Mouse (Mus musculus): ENCODE measurements around the gene Kcnma1. TPM values are rescaled to one million over a fixed set of nuclear protein-coding genes. Genes with fewer than 3 reads are reported as not detected.

Gene Kcnma1
- polyA plus RNA-seq, 1 experiment from 2014 or later, result 6.0 TPM

GRCm38 (mm10) chr14:23896036-23896435 is 118.3 kb downstream of the Kcnma1 start:
- Histone ChIP-seq H3K4me3 (ENCODE audit: low read length) (no peak overlapping the region), H3K4me2 (ENCODE audit: low read depth, low read length) (no peak overlapping the region), H3K9ac (ENCODE audit: low read depth, low read length) (no peak overlapping the region), H3K9me3 (ENCODE audit: control insufficient read depth, low read length) (no peaks in the 10 kb centered on the region), H3K4me1 (ENCODE audit: control insufficient read depth, insufficient read depth, low read length) (no peaks in the 10 kb centered on the region), H3K27ac (ENCODE audit: low read length) (no peak overlapping the region), H3K36me3 (ENCODE audit: control insufficient read depth, insufficient read depth, low read length) (no peaks in the 10 kb centered on the region), H3K27me3 (replicated peaks; ENCODE audit: control insufficient read depth, insufficient read depth, low read length) (no peaks in the 10 kb centered on the region)
- no peak for ATAC-seq
- WGBS, result 73% methylated on average over 3 of the region's 3 CpGs

DNA sequence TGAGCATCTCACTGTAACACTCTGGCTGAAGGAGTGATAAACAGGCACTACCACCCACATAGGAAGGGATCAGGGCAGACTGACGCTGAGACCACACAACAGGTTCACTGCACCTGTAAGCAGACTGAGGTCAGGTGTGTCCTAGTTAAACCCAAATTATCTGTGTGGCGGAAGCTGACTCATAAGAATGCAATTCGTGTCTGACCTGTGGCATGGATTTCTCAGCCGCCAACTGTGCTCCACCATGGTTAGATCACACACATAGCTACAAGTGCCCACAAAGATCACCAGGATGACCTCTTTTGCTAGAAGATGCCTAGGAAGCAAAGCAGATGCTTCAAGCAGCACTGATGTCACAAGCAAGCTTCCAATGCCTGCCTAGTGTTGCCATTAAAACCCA is 128.2 kb downstream of the Kcnma1 start:
- Histone ChIP-seq H3K27ac (ENCODE audit: low read length) (no peak overlapping the region), H3K9ac (ENCODE audit: low read depth, low read length) (no peak overlapping the region), H3K4me1 (ENCODE audit: control insufficient read depth, insufficient read depth, low read length) (peaks cover 3% of the 10 kb centered on the region; the same call in 1 of the 2 replicates), H3K27me3 (replicated peaks; ENCODE audit: control insufficient read depth, insufficient read depth, low read length) (no peaks in the 10 kb centered on the region), H3K9me3 (ENCODE audit: control insufficient read depth, low read length) (no peaks in the 10 kb centered on the region), H3K4me3 (ENCODE audit: low read length) (no peak overlapping the region), H3K36me3 (ENCODE audit: control insufficient read depth, insufficient read depth, low read length) (no peaks in the 10 kb centered on the region), H3K4me2 (ENCODE audit: low read depth, low read length) (no peak overlapping the region)
- ATAC-seq, result no peak
- WGBS, result 73% methylated on average over 4 of the region's 4 CpGs

- H3K4me2 ChIP-seq (ENCODE audit: low read depth, low read length), result no peak overlapping the region
- 32% methylated on average over 6 of the region's 6 CpGs for WGBS
- H3K27me3 ChIP-seq (replicated peaks; ENCODE audit: control insufficient read depth, insufficient read depth, low read length), result no peaks in the 10 kb centered on the region
- H3K36me3 ChIP-seq (ENCODE audit: control insufficient read depth, insufficient read depth, low read length), result no peaks in the 10 kb centered on the region
- no peak overlapping the region for H3K9ac ChIP-seq (ENCODE audit: low read depth, low read length)
- no peaks in the 10 kb centered on the region for H3K9me3 ChIP-seq (ENCODE audit: control insufficient read depth, low read length)
- no peak overlapping the region for H3K4me3 ChIP-seq (ENCODE audit: low read length)
- no peak overlapping the region for H3K27ac ChIP-seq (ENCODE audit: low read length)
- peaks cover 3% of the 10 kb centered on the region; the same call in 1 of the 2 replicates for H3K4me1 ChIP-seq (ENCODE audit: control insufficient read depth, insufficient read depth, low read length)
- ATAC-seq, result no peak
Measured at GRCm38 (mm10) chr14:23885539-23885938, 128.8 kb downstream of the Kcnma1 start.

GRCm38 (mm10) chr14:23885071-23885470 is 129.2 kb downstream of the Kcnma1 start:
- no peak overlapping the region for H3K9ac ChIP-seq (ENCODE audit: low read depth, low read length)
- H3K27me3 ChIP-seq (replicated peaks; ENCODE audit: control insufficient read depth, insufficient read depth, low read length), result no peaks in the 10 kb centered on the region
- 81% methylated on average over 4 of the region's 4 CpGs for WGBS
- H3K4me1 ChIP-seq (ENCODE audit: control insufficient read depth, insufficient read depth, low read length), result peaks cover 3% of the 10 kb centered on the region; the same call in 1 of the 2 replicates
- no peak overlapping the region for H3K27ac ChIP-seq (ENCODE audit: low read length)
- no peak for ATAC-seq
- H3K9me3 ChIP-seq (ENCODE audit: control insufficient read depth, low read length), result no peaks in the 10 kb centered on the region
- H3K4me2 ChIP-seq (ENCODE audit: low read depth, low read length), result no peak overlapping the region
- H3K4me3 ChIP-seq (ENCODE audit: low read length), result no peak overlapping the region
- H3K36me3 ChIP-seq (ENCODE audit: control insufficient read depth, insufficient read depth, low read length), result no peaks in the 10 kb centered on the region

- Histone ChIP-seq H3K27me3 (replicated peaks; ENCODE audit: control insufficient read depth, insufficient read depth, low read length) (no peaks in the 10 kb centered on the region), H3K4me3 (ENCODE audit: low read length) (no peak overlapping the region), H3K27ac (ENCODE audit: low read length) (no peak overlapping the region), H3K9me3 (ENCODE audit: control insufficient read depth, low read length) (no peaks in the 10 kb centered on the region), H3K4me2 (ENCODE audit: low read depth, low read length) (no peak overlapping the region), H3K36me3 (ENCODE audit: control insufficient read depth, insufficient read depth, low read length) (no peaks in the 10 kb centered on the region), H3K9ac (ENCODE audit: low read depth, low read length) (no peak overlapping the region), H3K4me1 (ENCODE audit: control insufficient read depth, insufficient read depth, low read length) (peaks cover 3% of the 10 kb centered on the region; the same call in 1 of the 2 replicates)
- no peak for ATAC-seq
- 64% methylated on average over 1 of the region's 1 CpGs for WGBS
Measured at GRCm38 (mm10) chr14:23882001-23882400, 132.3 kb downstream of the Kcnma1 start.

GRCm38 (mm10) chr14:23879331-23879730 is 135.0 kb downstream of the Kcnma1 start:
- Histone ChIP-seq H3K9me3 (ENCODE audit: control insufficient read depth, low read length) (no peaks in the 10 kb centered on the region), H3K4me1 (ENCODE audit: control insufficient read depth, insufficient read depth, low read length) (no peaks in the 10 kb centered on the region), H3K9ac (ENCODE audit: low read depth, low read length) (no peak overlapping the region), H3K27me3 (replicated peaks; ENCODE audit: control insufficient read depth, insufficient read depth, low read length) (no peaks in the 10 kb centered on the region), H3K4me3 (ENCODE audit: low read length) (no peak overlapping the region), H3K36me3 (ENCODE audit: control insufficient read depth, insufficient read depth, low read length) (no peaks in the 10 kb centered on the region), H3K4me2 (ENCODE audit: low read depth, low read length) (no peak overlapping the region), H3K27ac (ENCODE audit: low read length) (no peak overlapping the region)
- ATAC-seq, result no peak
- 78% methylated on average over 3 of the region's 3 CpGs for WGBS

GRCm38 (mm10) chr14:23877561-23877960 is 136.7 kb downstream of the Kcnma1 start:
- WGBS, result 77% methylated on average over 5 of the region's 5 CpGs
- no peak overlapping the region for H3K4me3 ChIP-seq (ENCODE audit: low read length)
- H3K4me2 ChIP-seq (ENCODE audit: low read depth, low read length), result no peak overlapping the region
- no peaks in the 10 kb centered on the region for H3K27me3 ChIP-seq (replicated peaks; ENCODE audit: control insufficient read depth, insufficient read depth, low read length)
- no peaks in the 10 kb centered on the region for H3K9me3 ChIP-seq (ENCODE audit: control insufficient read depth, low read length)
- H3K36me3 ChIP-seq (ENCODE audit: control insufficient read depth, insufficient read depth, low read length), result no peaks in the 10 kb centered on the region
- no peak for ATAC-seq
- H3K4me1 ChIP-seq (ENCODE audit: control insufficient read depth, insufficient read depth, low read length), result no peaks in the 10 kb centered on the region
- H3K9ac ChIP-seq (ENCODE audit: low read depth, low read length), result no peak overlapping the region
- no peak overlapping the region for H3K27ac ChIP-seq (ENCODE audit: low read length)

DNA sequence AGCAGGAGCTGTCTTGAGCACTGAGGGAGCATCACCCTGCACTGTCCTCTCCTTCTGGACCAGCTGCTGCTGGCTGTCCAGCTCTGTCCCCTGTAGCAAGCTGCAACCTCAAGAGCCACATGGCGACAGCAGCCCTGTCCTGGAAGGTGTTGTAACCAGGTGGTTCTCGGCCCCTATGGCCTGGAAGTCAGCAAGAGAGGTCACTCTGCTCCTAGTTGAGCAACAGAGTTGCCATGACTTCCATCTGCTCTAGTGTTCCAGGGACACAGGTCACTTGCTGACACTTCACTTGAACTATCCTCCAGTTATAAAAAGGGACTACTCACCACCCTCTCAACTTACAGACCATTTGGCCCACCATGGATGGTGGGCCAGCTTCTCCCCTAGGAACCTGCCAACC is 139.7 kb downstream of the Kcnma1 start:
- Histone ChIP-seq H3K4me3 (ENCODE audit: low read length) (no peak overlapping the region), H3K4me1 (ENCODE audit: control insufficient read depth, insufficient read depth, low read length) (no peaks in the 10 kb centered on the region), H3K36me3 (ENCODE audit: control insufficient read depth, insufficient read depth, low read length) (no peaks in the 10 kb centered on the region), H3K4me2 (ENCODE audit: low read depth, low read length) (no peak overlapping the region), H3K27me3 (replicated peaks; ENCODE audit: control insufficient read depth, insufficient read depth, low read length) (no peaks in the 10 kb centered on the region), H3K27ac (ENCODE audit: low read length) (no peak overlapping the region), H3K9ac (ENCODE audit: low read depth, low read length) (no peak overlapping the region), H3K9me3 (ENCODE audit: control insufficient read depth, low read length) (no peaks in the 10 kb centered on the region)
- no peak for ATAC-seq
- 82% methylated on average over 2 of the region's 2 CpGs for WGBS

DNA sequence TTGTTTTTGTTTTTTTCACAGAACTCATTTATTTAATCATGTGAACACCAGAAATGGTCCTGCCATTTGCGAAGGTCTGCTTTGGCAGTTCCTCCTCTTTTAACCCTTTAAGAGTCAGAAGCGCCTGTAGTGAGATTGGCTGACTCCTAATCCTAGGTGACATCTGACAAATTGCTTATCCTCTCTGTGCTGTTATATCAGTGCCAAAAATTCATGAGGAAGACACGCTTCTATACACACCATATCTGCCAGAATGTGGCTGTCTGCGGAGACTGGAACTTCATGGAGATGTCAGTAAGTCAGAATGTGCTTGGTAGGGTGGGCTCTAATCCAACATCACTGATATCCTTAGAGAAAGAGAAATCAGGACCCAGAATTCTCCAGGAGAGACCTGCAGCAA is 157.3 kb downstream of the Kcnma1 start:
- Histone ChIP-seq H3K27me3 (replicated peaks; ENCODE audit: control insufficient read depth, insufficient read depth, low read length) (no peaks in the 10 kb centered on the region), H3K27ac (ENCODE audit: low read length) (no peak overlapping the region), H3K9ac (ENCODE audit: low read depth, low read length) (no peak overlapping the region), H3K4me3 (ENCODE audit: low read length) (no peak overlapping the region), H3K36me3 (ENCODE audit: control insufficient read depth, insufficient read depth, low read length) (no peaks in the 10 kb centered on the region), H3K4me1 (ENCODE audit: control insufficient read depth, insufficient read depth, low read length) (no peaks in the 10 kb centered on the region), H3K9me3 (ENCODE audit: control insufficient read depth, low read length) (no peaks in the 10 kb centered on the region), H3K4me2 (ENCODE audit: low read depth, low read length) (no peak overlapping the region)
- no peak for ATAC-seq
- whole genome bisulfite sequencing, result 81% methylated on average over 4 of the region's 4 CpGs

DNA sequence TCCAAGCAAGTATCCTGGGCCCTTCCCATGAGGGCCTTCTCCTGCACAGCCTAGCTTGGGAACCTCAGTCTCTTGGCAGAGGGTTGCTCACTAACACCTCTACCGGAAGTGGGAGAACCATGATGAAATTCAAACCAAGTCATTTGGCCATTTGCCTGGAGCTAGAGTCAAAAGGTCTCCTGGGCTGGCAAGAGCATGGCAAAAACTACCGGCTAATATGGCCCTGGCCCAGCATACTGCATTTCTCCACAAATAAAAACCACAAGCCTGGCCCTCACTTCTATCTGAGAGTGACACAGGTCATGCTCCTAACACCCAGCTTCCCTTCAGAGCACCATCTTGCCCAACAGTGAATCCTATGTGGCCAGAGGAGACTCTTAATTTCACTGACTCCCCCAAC is 159.3 kb downstream of the Kcnma1 start:
- no peaks in the 10 kb centered on the region for H3K9me3 ChIP-seq (ENCODE audit: control insufficient read depth, low read length)
- H3K4me2 ChIP-seq (ENCODE audit: low read depth, low read length), result no peak overlapping the region
- ATAC-seq, result no peak
- H3K9ac ChIP-seq (ENCODE audit: low read depth, low read length), result no peak overlapping the region
- no peak overlapping the region for H3K4me3 ChIP-seq (ENCODE audit: low read length)
- no peaks in the 10 kb centered on the region for H3K36me3 ChIP-seq (ENCODE audit: control insufficient read depth, insufficient read depth, low read length)
- 76% methylated on average over 2 of the region's 2 CpGs for WGBS
- H3K27me3 ChIP-seq (replicated peaks; ENCODE audit: control insufficient read depth, insufficient read depth, low read length), result no peaks in the 10 kb centered on the region
- no peak overlapping the region for H3K27ac ChIP-seq (ENCODE audit: low read length)
- H3K4me1 ChIP-seq (ENCODE audit: control insufficient read depth, insufficient read depth, low read length), result no peaks in the 10 kb centered on the region
